Mouse (Mus musculus): ENCODE results near the gene Myod1. TPM values are rescaled to one million over a fixed set of nuclear protein-coding genes. Genes with fewer than 3 reads are reported as not detected.

Myod1 gene
- polyA plus RNA-seq, 1 experiment from 2014 or later: not detected

- Histone ChIP-seq H3K27me3 (replicated peaks; ENCODE audit: insufficient read depth, low read length) (peaks cover 56% of the 10 kb centered on the region), H3K4me2 (replicated peaks; ENCODE audit: low read depth, low read length) (no peak overlapping the region)
These were observed 21.6 kb downstream of the Myod1 start for GRCm38 (mm10) chr7:46397732-46398333.

GRCm38 (mm10) chr7:46398612-46399011, 22.3 kb downstream of the Myod1 start:
- peaks cover 5% of the 10 kb centered on the region; the same call in 1 of the 2 replicates for H3K4me1 ChIP-seq (ENCODE audit: insufficient read depth, low read depth, low read length)
- H3K9me3 ChIP-seq (ENCODE audit: low read length): no peaks in the 10 kb centered on the region
- no peak overlapping the region for H3K4me3 ChIP-seq (ENCODE audit: low read depth, low read length)
- DNase-seq (ENCODE audit: low spot score) (no peak), ATAC-seq (no peak)
- WGBS: 43% methylated on average over 4 of the region's 4 CpGs
- no peaks in the 10 kb centered on the region for H3K36me3 ChIP-seq (ENCODE audit: insufficient read depth, low read length)
- no peak overlapping the region for H3K27ac ChIP-seq (ENCODE audit: low read length)
- no peak for TF ChIP-seq EP300 (IDR thresholded peaks at IDR 0.05)
- no peak for TF ChIP-seq CTCF (IDR thresholded peaks at IDR 0.05)
- no peak overlapping the region for H3K9ac ChIP-seq (replicated peaks; ENCODE audit: low read depth)
- peaks cover 51% of the 10 kb centered on the region for H3K27me3 ChIP-seq (replicated peaks; ENCODE audit: insufficient read depth, low read length)
- no peak overlapping the region for H3K4me2 ChIP-seq (replicated peaks; ENCODE audit: low read depth, low read length)

More at GRCm38 (mm10) chr7:46397732-46398333, 21.6 kb downstream of the Myod1 start:
- ATAC-seq: no peak
- no peak for DNase-seq (ENCODE audit: low spot score)
- H3K36me3 ChIP-seq (ENCODE audit: insufficient read depth, low read length): no peaks in the 10 kb centered on the region
- TF ChIP-seq CTCF (IDR thresholded peaks at IDR 0.05): no peak
- TF ChIP-seq EP300 (IDR thresholded peaks at IDR 0.05): no peak
- H3K9me3 ChIP-seq (ENCODE audit: low read length): no peaks in the 10 kb centered on the region
- H3K9ac ChIP-seq (replicated peaks; ENCODE audit: low read depth): no peak overlapping the region
- H3K4me1 ChIP-seq (ENCODE audit: insufficient read depth, low read depth, low read length): peaks cover 5% of the 10 kb centered on the region; the same call in 1 of the 2 replicates
- H3K27ac ChIP-seq (ENCODE audit: low read length): no peak overlapping the region
- WGBS: 12% methylated on average over 66 of the region's 70 CpGs
- no peak overlapping the region for H3K4me3 ChIP-seq (ENCODE audit: low read depth, low read length)

GRCm38 (mm10) chr7:46399676-46400075, 23.4 kb downstream of the Myod1 start:
- no peak for DNase-seq (ENCODE audit: low spot score)
- ATAC-seq: no peak
- Histone ChIP-seq H3K4me1 (ENCODE audit: insufficient read depth, low read depth, low read length) (peaks cover 5% of the 10 kb centered on the region; the same call in 1 of the 2 replicates), H3K27me3 (replicated peaks; ENCODE audit: insufficient read depth, low read length) (peaks cover 40% of the 10 kb centered on the region), H3K9me3 (ENCODE audit: low read length) (no peaks in the 10 kb centered on the region), H3K4me2 (replicated peaks; ENCODE audit: low read depth, low read length) (no peak overlapping the region), H3K36me3 (ENCODE audit: insufficient read depth, low read length) (no peaks in the 10 kb centered on the region), H3K4me3 (ENCODE audit: low read depth, low read length) (no peak overlapping the region), H3K9ac (replicated peaks; ENCODE audit: low read depth) (no peak overlapping the region), H3K27ac (ENCODE audit: low read length) (no peak overlapping the region)
- TF ChIP-seq CTCF (IDR thresholded peaks at IDR 0.05) (no peak), EP300 (IDR thresholded peaks at IDR 0.05) (no peak)
- WGBS: 82% methylated on average over 1 of the region's 1 CpGs

GRCm38 (mm10) chr7:46400346-46400745, 24.1 kb downstream of the Myod1 start:
- Histone ChIP-seq H3K27ac (ENCODE audit: low read length) (no peak overlapping the region), H3K36me3 (ENCODE audit: insufficient read depth, low read length) (no peaks in the 10 kb centered on the region), H3K4me3 (ENCODE audit: low read depth, low read length) (no peak overlapping the region), H3K4me1 (ENCODE audit: insufficient read depth, low read depth, low read length) (peaks cover 5% of the 10 kb centered on the region; the same call in 1 of the 2 replicates), H3K4me2 (replicated peaks; ENCODE audit: low read depth, low read length) (no peak overlapping the region), H3K9me3 (ENCODE audit: low read length) (no peaks in the 10 kb centered on the region), H3K9ac (replicated peaks; ENCODE audit: low read depth) (no peak overlapping the region), H3K27me3 (replicated peaks; ENCODE audit: insufficient read depth, low read length) (peaks cover 34% of the 10 kb centered on the region)
- no peak for DNase-seq (ENCODE audit: low spot score)
- TF ChIP-seq CTCF (IDR thresholded peaks at IDR 0.05) (no peak), EP300 (IDR thresholded peaks at IDR 0.05) (no peak)
- WGBS: 50% methylated on average over 7 of the region's 8 CpGs
- ATAC-seq: no peak

GRCm38 (mm10) chr7:46401371-46402180, 25.3 kb downstream of the Myod1 start:
- Histone ChIP-seq H3K4me3 (ENCODE audit: low read depth, low read length) (no peak overlapping the region), H3K27ac (ENCODE audit: low read length) (no peak overlapping the region), H3K36me3 (ENCODE audit: insufficient read depth, low read length) (no peaks in the 10 kb centered on the region), H3K4me2 (replicated peaks; ENCODE audit: low read depth, low read length) (no peak overlapping the region), H3K9ac (replicated peaks; ENCODE audit: low read depth) (no peak overlapping the region), H3K9me3 (ENCODE audit: low read length) (no peaks in the 10 kb centered on the region), H3K4me1 (ENCODE audit: insufficient read depth, low read depth, low read length) (no peaks in the 10 kb centered on the region), H3K27me3 (replicated peaks; ENCODE audit: insufficient read depth, low read length) (peaks cover 23% of the 10 kb centered on the region)
- ATAC-seq (no peak), DNase-seq (ENCODE audit: low spot score) (no peak)
- TF ChIP-seq EP300 (IDR thresholded peaks at IDR 0.05): no peak
- WGBS: 54% methylated on average over 3 of the region's 3 CpGs

- no peak overlapping the region for H3K4me3 ChIP-seq (ENCODE audit: low read depth, low read length)
- H3K27ac ChIP-seq (ENCODE audit: low read length): no peak overlapping the region
- no peak overlapping the region for H3K4me2 ChIP-seq (replicated peaks; ENCODE audit: low read depth, low read length)
- no peaks in the 10 kb centered on the region for H3K9me3 ChIP-seq (ENCODE audit: low read length)
- TF ChIP-seq CTCF (IDR thresholded peaks at IDR 0.05) (no peak), EP300 (IDR thresholded peaks at IDR 0.05) (no peak)
- ATAC-seq (no peak), DNase-seq (ENCODE audit: low spot score) (no peak)
- no peaks in the 10 kb centered on the region for H3K36me3 ChIP-seq (ENCODE audit: insufficient read depth, low read length)
- 74% methylated on average over 15 of the region's 15 CpGs for WGBS
- no peaks in the 10 kb centered on the region for H3K27me3 ChIP-seq (replicated peaks; ENCODE audit: insufficient read depth, low read length)
- no peaks in the 10 kb centered on the region for H3K4me1 ChIP-seq (ENCODE audit: insufficient read depth, low read depth, low read length)
- H3K9ac ChIP-seq (replicated peaks; ENCODE audit: low read depth): no peak overlapping the region
These were observed 27.6 kb downstream of the Myod1 start for GRCm38 (mm10) chr7:46403616-46404485.
